Mouse (Mus musculus) hindbrain, embryonic 13.5 days (tissue): Measurements from ENCODE around the gene Cib4. TPM values are rescaled to one million over a fixed set of nuclear protein-coding genes. Genes with fewer than 3 reads are reported as not detected.

Experiments used
- ATAC-seq: fragments of 200-750 bp; cut with Nextera tagmentation; 2 replicates; pipeline ENCODE4 v1.8.0; 2017; ENCODE audit warnings: moderate TSS enrichment; ENCODE audit not compliant: low FRiP score
- H3K27ac ChIP-seq: fragments of 300-500 bp; sonication (generic); 2 replicates; pipeline ENCODE4 v1.5.1; 2015; ENCODE audit warnings: inconsistent platforms, mild to moderate bottlenecking, moderate library complexity
- H3K27me3 ChIP-seq: fragments of 300-500 bp; sonication (generic); 2 replicates; pipeline ENCODE4 v1.6.1; 2015; ENCODE audit warnings: mild to moderate bottlenecking, inconsistent platforms
- H3K36me3 ChIP-seq: fragments of 300-500 bp; sonication (generic); 2 replicates; pipeline ENCODE4 v1.6.1; 2015; ENCODE audit warnings: mild to moderate bottlenecking, inconsistent platforms
- H3K4me1 ChIP-seq: fragments of 300-500 bp; sonication (generic); replicated peaks from 2 replicates; pipeline ENCODE4 v1.6.1; 2015; ENCODE audit warnings: inconsistent platforms
- H3K4me2 ChIP-seq: fragments of 300-500 bp; sonication (generic); 2 replicates; pipeline ENCODE4 v1.6.1; 2015; ENCODE audit warnings: inconsistent platforms, mild to moderate bottlenecking, moderate library complexity
- H3K4me3 ChIP-seq: fragments of 300-500 bp; sonication (generic); 2 replicates; pipeline ENCODE4 v1.5.1; 2015; ENCODE audit warnings: mild to moderate bottlenecking, inconsistent platforms
- H3K9ac ChIP-seq: fragments of 300-500 bp; sonication (generic); 2 replicates; pipeline ENCODE4 v1.6.1; 2015; ENCODE audit warnings: mild to moderate bottlenecking, inconsistent platforms
- H3K9me3 ChIP-seq: fragments of 300-500 bp; sonication (generic); 2 replicates; pipeline ENCODE4 v1.6.1; 2016; ENCODE audit warnings: inconsistent platforms
- WGBS: fragments of 180-500 bp; shearing (Covaris S2); methylation state at CpG from one replicate; pipeline ENCODE4 v1.1.7; 2015; 5-methylcytosine and 5-hydroxymethylcytosine counted together
- polyA plus RNA-seq: library from polyadenylated mRNA; unstranded; fragments of >200 nt; fragmentation: Nextera tagmentation; extraction: Ambion mirVana; gene quantifications from 2 replicates; pipeline ENCODE4 v1.2.1, GENCODE M21; 2015

The Cib4 gene
- polyA plus RNA-seq, 1 experiment from 2014 or later = not detected

DNA sequence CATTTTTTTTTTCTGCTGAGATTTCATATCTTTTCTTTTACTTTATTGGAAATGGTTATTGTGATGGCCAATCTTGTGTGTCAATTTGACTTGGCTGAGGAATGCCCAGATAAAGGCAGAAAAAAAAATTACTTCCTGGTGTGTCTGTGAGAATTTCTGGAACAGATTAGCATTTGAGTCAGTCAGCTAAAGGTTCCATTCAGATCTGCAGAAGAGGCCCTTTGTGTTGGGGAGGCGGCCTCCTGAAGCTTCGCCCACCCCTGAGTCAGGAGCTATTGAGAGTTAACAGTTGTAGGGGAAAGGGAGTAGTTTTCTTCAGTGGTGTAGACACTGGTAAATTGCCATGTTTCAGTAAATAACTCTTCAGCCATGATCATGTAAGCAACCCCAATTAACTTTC, 50.3 kb downstream of the Cib4 start:
- ATAC-seq = no peak
- H3K4me1 ChIP-seq = no peaks in the 10 kb centered on the region
- no peak overlapping the region for H3K4me2 ChIP-seq
- no peaks in the 10 kb centered on the region for H3K27me3 ChIP-seq
- H3K4me3 ChIP-seq = no peak overlapping the region
- H3K27ac ChIP-seq = no peak overlapping the region
- no peaks in the 10 kb centered on the region for H3K36me3 ChIP-seq
- no peaks in the 10 kb centered on the region for H3K9me3 ChIP-seq
- no peak overlapping the region for H3K9ac ChIP-seq
- 29% methylated on average over 2 of the region's 2 CpGs for WGBS

DNA sequence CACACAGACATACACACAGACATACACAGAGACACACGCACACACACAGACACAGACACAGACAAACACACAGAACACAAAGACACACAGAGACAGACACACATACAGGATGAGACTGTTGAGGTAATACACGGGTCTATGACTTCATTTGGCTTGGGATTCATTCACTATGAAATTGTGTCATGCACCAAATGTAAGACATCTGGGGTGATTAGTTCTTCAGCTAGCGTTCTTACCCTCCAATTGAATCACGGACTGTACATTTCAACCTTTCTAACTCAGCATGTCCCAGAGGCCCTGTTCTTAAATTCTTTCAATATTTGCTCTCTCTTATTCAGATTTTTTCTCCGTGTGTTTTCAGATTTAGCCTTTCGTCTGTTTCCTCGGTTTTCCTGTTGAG, 51.0 kb downstream of the Cib4 start:
- H3K36me3 ChIP-seq = no peaks in the 10 kb centered on the region
- no peak overlapping the region for H3K4me2 ChIP-seq
- H3K4me3 ChIP-seq = no peak overlapping the region
- no peak overlapping the region for H3K9ac ChIP-seq
- H3K9me3 ChIP-seq = no peaks in the 10 kb centered on the region
- H3K27me3 ChIP-seq = no peaks in the 10 kb centered on the region
- no peaks in the 10 kb centered on the region for H3K4me1 ChIP-seq
- H3K27ac ChIP-seq = no peak overlapping the region
- WGBS = 85% methylated on average over 7 of the region's 7 CpGs
- no peak for ATAC-seq

DNA sequence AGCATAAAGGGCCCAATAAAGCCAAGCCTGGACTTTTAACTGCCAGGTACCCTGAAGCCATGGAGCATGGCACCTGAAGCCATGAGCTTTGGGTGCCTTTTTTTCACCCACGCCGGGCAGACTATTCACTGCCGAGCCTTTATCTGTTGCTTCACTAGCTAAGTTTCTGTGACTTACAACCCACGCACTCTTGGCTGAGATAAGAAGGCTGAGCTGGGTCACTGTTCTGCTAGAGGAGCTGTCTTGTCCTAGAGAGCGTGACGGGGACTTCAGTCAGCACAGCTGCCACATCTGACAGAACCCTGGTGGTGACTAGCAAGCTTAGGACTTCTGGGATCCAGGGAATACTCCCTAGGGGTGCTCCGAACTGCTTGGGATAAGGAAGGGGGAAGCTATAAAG, 51.9 kb downstream of the Cib4 start:
- ATAC-seq = no peak
- WGBS = 75% methylated on average over 7 of the region's 7 CpGs
- Histone ChIP-seq H3K4me1 (no peaks in the 10 kb centered on the region), H3K4me2 (no peak overlapping the region), H3K36me3 (no peaks in the 10 kb centered on the region), H3K9ac (no peak overlapping the region), H3K27me3 (no peaks in the 10 kb centered on the region), H3K9me3 (no peaks in the 10 kb centered on the region), H3K27ac (no peak overlapping the region), H3K4me3 (no peak overlapping the region)

DNA sequence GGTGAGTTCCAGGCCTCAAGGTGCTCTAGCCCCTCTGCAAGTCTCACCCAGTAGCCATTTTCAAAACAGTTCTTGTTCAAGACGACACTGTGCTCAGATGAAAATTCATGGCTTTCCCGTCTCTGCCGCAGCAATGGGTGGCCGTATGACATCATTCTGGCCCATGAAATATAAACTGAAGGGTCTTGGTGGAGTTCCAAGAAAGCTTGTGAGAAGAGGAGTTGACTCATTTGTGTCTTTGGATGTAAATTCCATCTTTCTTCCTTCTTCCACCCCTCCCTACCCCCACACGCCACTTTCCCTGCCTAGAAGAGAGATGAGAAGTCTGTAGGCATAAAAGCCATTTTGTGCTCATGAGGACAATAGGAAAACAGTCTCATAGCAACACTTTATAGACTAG, 54.8 kb downstream of the Cib4 start:
- H3K4me3 ChIP-seq = no peak overlapping the region
- no peaks in the 10 kb centered on the region for H3K9me3 ChIP-seq
- no peak overlapping the region for H3K27ac ChIP-seq
- H3K27me3 ChIP-seq = no peaks in the 10 kb centered on the region
- H3K36me3 ChIP-seq = no peaks in the 10 kb centered on the region
- H3K4me2 ChIP-seq = no peak overlapping the region
- WGBS = 83% methylated on average over 5 of the region's 5 CpGs
- H3K4me1 ChIP-seq = no peaks in the 10 kb centered on the region
- ATAC-seq = no peak
- H3K9ac ChIP-seq = no peak overlapping the region

DNA sequence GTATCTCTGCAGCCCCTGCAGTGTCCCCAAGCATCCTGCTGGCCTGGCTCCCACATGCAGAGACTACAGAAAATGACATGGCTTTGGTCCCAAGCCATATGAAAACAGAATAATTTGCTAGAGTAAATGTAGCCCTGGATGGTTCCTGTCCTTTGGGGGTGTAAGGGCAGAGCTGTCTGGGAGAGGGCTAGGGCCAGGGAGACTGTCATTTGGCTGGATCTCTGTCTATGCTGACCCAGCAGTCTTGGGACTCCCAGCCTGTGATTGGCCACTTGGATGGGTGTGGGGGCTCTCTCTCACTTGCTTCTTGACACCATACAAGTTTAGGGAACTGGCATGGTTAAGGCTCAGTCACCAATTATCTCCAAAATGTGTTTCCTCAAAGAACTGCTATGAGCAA, 55.4 kb downstream of the Cib4 start:
- no peaks in the 10 kb centered on the region for H3K4me1 ChIP-seq
- no peak overlapping the region for H3K4me2 ChIP-seq
- no peaks in the 10 kb centered on the region for H3K36me3 ChIP-seq
- H3K9ac ChIP-seq = no peak overlapping the region
- no peak overlapping the region for H3K27ac ChIP-seq
- H3K4me3 ChIP-seq = no peak overlapping the region
- H3K9me3 ChIP-seq = no peaks in the 10 kb centered on the region
- H3K27me3 ChIP-seq = no peaks in the 10 kb centered on the region
- ATAC-seq = no peak

DNA sequence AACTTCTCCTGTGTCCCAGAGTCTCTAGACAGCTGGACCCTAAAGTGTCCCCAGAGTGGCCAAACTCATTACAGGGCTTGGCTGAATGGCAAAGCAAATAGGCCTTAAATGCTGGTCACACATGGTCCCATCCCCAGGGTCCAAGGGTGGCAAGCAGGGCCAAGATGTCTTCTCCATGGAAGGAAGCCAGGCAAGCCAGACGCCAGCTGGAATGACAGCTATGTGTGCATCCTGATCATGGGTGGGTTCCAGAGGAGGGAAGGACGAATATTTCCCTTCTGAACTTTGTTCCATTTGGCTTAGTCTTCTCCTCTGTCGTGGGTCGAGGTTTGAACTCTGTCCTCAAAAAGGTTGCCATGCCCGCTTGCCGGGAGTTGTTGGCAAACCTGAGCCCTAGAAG, 60.5 kb downstream of the Cib4 start:
- no peaks in the 10 kb centered on the region for H3K9me3 ChIP-seq
- ATAC-seq = no peak
- H3K27ac ChIP-seq = no peak overlapping the region
- no peaks in the 10 kb centered on the region for H3K27me3 ChIP-seq
- H3K4me2 ChIP-seq = no peak overlapping the region
- H3K4me3 ChIP-seq = no peak overlapping the region
- H3K9ac ChIP-seq = no peak overlapping the region
- WGBS = 83% methylated on average over 6 of the region's 6 CpGs
- no peaks in the 10 kb centered on the region for H3K4me1 ChIP-seq
- H3K36me3 ChIP-seq = no peaks in the 10 kb centered on the region

DNA sequence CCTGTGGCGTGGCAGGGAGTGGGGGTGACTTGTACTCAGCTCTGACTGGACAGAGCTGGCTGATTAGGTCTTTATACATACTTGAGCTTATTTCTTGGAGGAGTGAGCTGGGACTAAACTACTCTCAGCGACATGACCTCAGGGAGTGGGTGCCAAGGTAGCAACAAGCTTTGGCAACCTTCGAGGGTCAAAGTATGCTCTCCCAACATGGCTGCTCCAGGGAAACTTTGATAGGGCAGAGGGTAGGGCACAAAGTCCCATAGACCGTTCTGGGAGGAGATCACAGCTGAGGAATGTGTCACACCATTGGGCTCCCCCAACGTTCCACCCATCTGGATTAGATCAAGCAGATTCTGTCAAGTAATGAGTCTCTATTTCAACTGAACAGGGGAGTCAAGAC, 61.0 kb downstream of the Cib4 start:
- Histone ChIP-seq H3K4me2 (no peak overlapping the region), H3K9ac (no peak overlapping the region), H3K4me1 (no peaks in the 10 kb centered on the region), H3K36me3 (no peaks in the 10 kb centered on the region), H3K27me3 (no peaks in the 10 kb centered on the region), H3K27ac (no peak overlapping the region), H3K9me3 (no peaks in the 10 kb centered on the region), H3K4me3 (no peak overlapping the region)
- ATAC-seq = no peak
- 76% methylated on average over 5 of the region's 5 CpGs for WGBS

DNA sequence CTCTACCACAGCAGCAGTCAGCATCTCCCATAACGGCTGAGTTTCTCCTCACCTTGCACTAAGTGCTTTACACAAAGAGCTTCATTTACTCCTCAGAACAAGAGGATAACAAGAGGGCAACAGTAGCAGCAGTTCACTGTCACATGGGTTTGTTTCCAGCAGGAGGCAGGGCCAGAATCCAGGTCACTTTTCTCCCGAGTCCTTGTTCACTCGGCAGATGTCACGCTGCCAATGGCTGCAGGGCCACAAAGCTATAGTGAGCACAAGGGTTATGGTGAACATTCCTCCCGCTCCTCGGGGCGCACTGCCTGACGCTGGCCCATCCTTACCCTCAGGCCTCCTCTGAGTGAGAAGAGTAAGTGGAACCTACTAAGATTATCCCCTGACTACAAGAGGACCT, 62.1 kb downstream of the Cib4 start:
- Histone ChIP-seq H3K27me3 (no peaks in the 10 kb centered on the region), H3K9ac (no peak overlapping the region), H3K4me2 (no peak overlapping the region), H3K4me1 (no peaks in the 10 kb centered on the region), H3K36me3 (no peaks in the 10 kb centered on the region), H3K4me3 (no peak overlapping the region), H3K27ac (no peak overlapping the region), H3K9me3 (no peaks in the 10 kb centered on the region)
- ATAC-seq = no peak
- WGBS = 83% methylated on average over 8 of the region's 8 CpGs

DNA sequence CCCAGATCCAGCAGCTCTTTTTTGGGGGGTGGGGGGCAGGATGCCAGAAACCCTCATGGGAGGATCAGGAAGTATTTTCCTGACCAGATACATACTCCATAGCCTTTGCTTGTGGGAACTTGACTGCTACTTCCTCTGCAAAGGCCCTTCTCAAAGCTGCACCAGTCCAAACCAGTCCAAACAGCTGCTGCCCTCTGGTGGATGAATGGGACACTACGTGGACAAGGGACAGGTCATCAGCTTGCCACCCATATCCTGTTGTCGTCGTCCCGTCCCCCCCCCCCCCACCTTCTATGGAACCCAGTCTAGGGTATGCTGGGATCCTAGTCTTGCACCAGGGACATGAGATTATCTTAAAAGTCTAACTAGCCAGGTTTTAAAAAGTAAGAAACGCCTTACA, 63.3 kb downstream of the Cib4 start:
- WGBS = 20% methylated on average over 5 of the region's 5 CpGs
- 0 out of 2 replicates have a peak, but pooled peaks have one; percentile 43 for ATAC-seq
- Histone ChIP-seq H3K27ac (no peak overlapping the region), H3K36me3 (no peaks in the 10 kb centered on the region), H3K4me3 (no peak overlapping the region), H3K27me3 (no peaks in the 10 kb centered on the region), H3K9ac (no peak overlapping the region), H3K4me1 (no peaks in the 10 kb centered on the region), H3K4me2 (no peak overlapping the region), H3K9me3 (no peaks in the 10 kb centered on the region)

DNA sequence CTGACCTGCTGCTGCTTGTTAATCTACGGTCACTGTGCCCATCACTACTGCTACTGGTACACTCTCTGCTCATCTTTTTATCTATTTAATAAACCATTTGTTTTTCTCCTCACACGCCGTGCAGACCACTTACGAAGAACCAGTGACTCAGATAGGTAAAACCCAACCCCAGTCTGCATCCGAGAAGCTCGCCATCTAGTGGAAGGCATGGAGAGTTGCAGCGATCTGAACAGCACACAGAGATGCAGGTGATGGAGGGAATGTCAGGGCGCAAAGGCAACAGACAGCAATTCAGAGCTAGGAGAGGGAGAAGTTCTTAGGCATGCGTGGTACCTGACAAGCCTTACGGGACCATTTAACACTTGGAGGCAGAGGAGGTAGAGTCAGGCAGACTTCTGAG, 69.1 kb downstream of the Cib4 start:
- Histone ChIP-seq H3K4me2 (no peak overlapping the region), H3K4me1 (peaks cover 4% of the 10 kb centered on the region; the same call in 1 of the 2 replicates), H3K27ac (no peak overlapping the region), H3K27me3 (no peaks in the 10 kb centered on the region), H3K9ac (no peak overlapping the region), H3K4me3 (no peak overlapping the region), H3K36me3 (no peaks in the 10 kb centered on the region), H3K9me3 (no peaks in the 10 kb centered on the region)
- no peak for ATAC-seq
- 45% methylated on average over 10 of the region's 10 CpGs for WGBS

DNA sequence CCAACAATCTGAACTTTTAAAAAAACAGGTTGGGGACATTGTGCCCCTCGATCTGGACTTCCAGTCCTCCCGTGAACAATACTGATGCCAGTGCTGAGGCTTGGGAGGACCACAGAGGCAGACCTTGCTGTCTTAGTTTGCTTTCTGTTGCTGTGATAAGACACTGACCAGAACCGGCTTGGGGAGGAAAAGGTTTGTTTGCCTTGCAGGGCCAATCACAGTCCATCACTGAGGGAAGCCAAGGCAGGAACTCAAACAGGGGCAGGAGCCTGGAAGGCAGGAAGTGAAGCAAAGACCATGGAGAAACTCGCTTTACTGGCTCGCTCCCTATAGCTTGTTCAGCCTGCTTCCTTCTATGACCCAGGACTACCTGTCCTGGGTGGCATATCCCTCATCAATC, 73.5 kb downstream of the Cib4 start:
- ATAC-seq = no peak
- Histone ChIP-seq H3K27ac (no peak overlapping the region), H3K36me3 (no peaks in the 10 kb centered on the region), H3K4me2 (no peak overlapping the region), H3K9ac (no peak overlapping the region), H3K4me1 (peaks cover 21% of the 10 kb centered on the region; the same call in 1 of the 2 replicates), H3K9me3 (no peaks in the 10 kb centered on the region), H3K27me3 (0 out of 2 replicates have a peak, but pooled peaks cover under 1% of the 10 kb centered on the region), H3K4me3 (no peak overlapping the region)
- 79% methylated on average over 5 of the region's 5 CpGs for WGBS

DNA sequence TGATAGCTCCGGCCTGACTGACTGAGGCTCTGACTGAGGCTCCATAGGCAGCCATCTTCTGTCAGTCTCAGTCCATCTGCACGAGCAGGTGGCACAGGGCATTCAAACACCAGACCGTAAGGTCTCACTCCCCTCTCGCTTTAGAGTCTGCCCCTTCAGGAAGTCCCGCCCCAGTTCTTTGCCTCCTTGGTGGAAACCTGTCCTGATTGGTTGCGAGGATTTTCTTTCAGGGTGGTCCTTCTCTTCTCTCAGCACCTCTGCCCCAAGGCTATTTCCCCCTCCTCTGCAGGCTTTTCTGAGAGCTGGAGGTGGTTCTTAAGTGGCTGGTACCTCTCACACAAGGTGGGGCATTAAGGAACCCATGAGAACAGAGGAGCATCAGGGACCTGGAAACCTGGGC, 75.2 kb downstream of the Cib4 start:
- Histone ChIP-seq H3K9me3 (no peaks in the 10 kb centered on the region), H3K4me3 (no peak overlapping the region), H3K36me3 (no peaks in the 10 kb centered on the region), H3K27ac (no peak overlapping the region), H3K9ac (no peak overlapping the region), H3K4me1 (peaks cover 37% of the 10 kb centered on the region), H3K27me3 (peaks cover 16% of the 10 kb centered on the region), H3K4me2 (no peak overlapping the region)
- no peak for ATAC-seq
- WGBS = 58% methylated on average over 6 of the region's 6 CpGs

DNA sequence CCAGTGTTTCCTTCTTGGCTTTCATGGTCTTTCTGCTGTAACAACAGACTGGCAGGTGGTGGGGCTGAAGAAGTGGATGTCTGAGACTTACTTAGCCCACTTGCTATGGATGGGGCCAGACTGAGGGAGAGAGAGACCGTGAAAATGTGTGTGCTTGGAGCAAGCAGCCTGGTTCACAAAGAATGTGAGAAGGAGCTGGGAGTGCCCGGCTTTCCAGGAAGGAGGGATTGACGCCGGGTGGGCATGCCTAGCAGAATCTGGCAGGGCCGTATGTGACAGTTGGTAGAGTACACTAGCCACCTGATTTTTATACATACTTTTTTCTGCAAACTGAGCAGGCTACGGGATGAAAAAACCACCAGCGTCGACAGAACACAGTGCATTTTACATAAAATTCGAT, 79.3 kb downstream of the Cib4 start:
- Histone ChIP-seq H3K4me1 (peaks cover 42% of the 10 kb centered on the region), H3K4me3 (peak overlapping the region; percentile 34), H3K9me3 (no peaks in the 10 kb centered on the region), H3K36me3 (no peaks in the 10 kb centered on the region), H3K9ac (peak overlapping the region; percentile 55), H3K27ac (no peak overlapping the region), H3K4me2 (peak overlapping the region; percentile 60), H3K27me3 (peaks cover 37% of the 10 kb centered on the region)
- WGBS = 35% methylated on average over 9 of the region's 9 CpGs
- 0 out of 2 replicates have a peak, but pooled peaks have one; percentile 12 for ATAC-seq

DNA sequence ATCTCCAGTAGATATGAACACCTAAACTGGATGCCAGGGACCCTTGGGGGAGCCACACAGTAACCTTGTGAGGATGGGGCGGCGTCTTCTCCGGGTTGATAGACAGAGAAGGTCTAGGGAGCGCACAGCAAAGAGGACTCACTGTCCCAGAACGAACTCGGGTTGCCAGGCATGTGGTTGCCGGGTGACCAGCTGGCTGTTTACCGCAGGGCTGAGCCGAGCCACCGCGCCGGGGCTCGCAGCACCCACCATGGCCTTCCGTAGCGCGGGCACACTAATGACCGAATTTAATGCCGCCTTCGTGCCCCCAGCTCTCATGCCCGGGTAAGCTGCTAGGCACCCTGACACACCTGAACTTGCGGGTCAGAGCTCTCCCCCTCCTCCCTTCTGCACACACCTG, 79.8 kb downstream of the Cib4 start, which contains the start of gene 1700001C02Rik:
Gene 1700001C02Rik, plus strand, starts transcription at position 187 of the 400 bp plus-strand sequence.
- Histone ChIP-seq H3K36me3 (no peaks in the 10 kb centered on the region), H3K9ac (peak within 1 kb of the TSS; percentile 55), H3K4me3 (peak within 1 kb of the TSS; percentile 34), H3K4me2 (peak within 1 kb of the TSS; percentile 60), H3K27me3 (peaks cover 37% of the 10 kb centered on the region), H3K27ac (no peak within 1 kb of the TSS), H3K9me3 (no peaks in the 10 kb centered on the region), H3K4me1 (peaks cover 42% of the 10 kb centered on the region)
- ATAC-seq = 0 out of 2 replicates have a peak, but pooled peaks have one; percentile 27
- 13% methylated on average over 21 of the region's 21 CpGs for WGBS
